Mouse (Mus musculus) liver, adult (tissue): ENCODE results near the gene Gm14124.
"Not testable (repeated sequence)": the region's sequence is repeated elsewhere in the genome, so short reads cannot be mapped to it uniquely, and the experiment has no call there.

Source experiments
- GATA4 ChIP-seq: IDR thresholded peaks from 2 replicates; pipeline ENCODE4 v1.6.1; 2014; ENCODE audit warnings: mild to moderate bottlenecking, low read length; ENCODE audit not compliant: insufficient replicate concordance

Gm14124 gene

GRCm38 (mm10) chr2:150257291-150257690 lies at the start of gene Gm14124:
Gene Gm14124, plus strand, starts transcription at chr2:150257517.
- TF ChIP-seq GATA4: not testable (repeated sequence)

GRCm38 (mm10) chr2:150217600-150218362 lies 39.5 kb upstream of the Gm14124 start, which contains the start of gene Zfp937:
Gene Zfp937, plus strand, starts transcription at chr2:150218073.
- TF ChIP-seq GATA4: not testable (repeated sequence)

- no peak for TF ChIP-seq GATA4
These were observed 14.1 kb upstream of the Gm14124 start for GRCm38 (mm10) chr2:150243211-150243610.

GRCm38 (mm10) chr2:150255491-150255890 lies 1.8 kb upstream of the Gm14124 start, which contains the start of gene Gm21994:
Gene Gm21994, minus strand, starts transcription at chr2:150255591.
- not testable (repeated sequence) for TF ChIP-seq GATA4

GRCm38 (mm10) chr2:150293669-150294068 lies 36.4 kb downstream of the Gm14124 start:
- TF ChIP-seq GATA4: no peak

- TF ChIP-seq GATA4: no peak
These were observed 41.8 kb downstream of the Gm14124 start for GRCm38 (mm10) chr2:150299096-150299495.

GRCm38 (mm10) chr2:150307183-150307773 lies 50.0 kb downstream of the Gm14124 start:
- no peak for TF ChIP-seq GATA4

GRCm38 (mm10) chr2:150316140-150316539 lies 58.8 kb downstream of the Gm14124 start:
- no peak for TF ChIP-seq GATA4

GRCm38 (mm10) chr2:150318973-150319372 lies 61.7 kb downstream of the Gm14124 start:
- TF ChIP-seq GATA4: no peak
